Mouse (Mus musculus) lung, postnatal 0 days (tissue): ENCODE measurements around the gene Tanc1.

Experiments
- CTCF ChIP-seq: IDR thresholded peaks from 2 replicates; pipeline ENCODE4 v1.5.1; 2016; ENCODE audit warnings: antibody characterized with exemption, mild to moderate bottlenecking
- EP300 ChIP-seq: IDR thresholded peaks from 2 replicates; pipeline ENCODE4 v1.6.1; 2016; ENCODE audit warnings: antibody characterized with exemption, mild to moderate bottlenecking, control low read depth

GRCm38 (mm10) chr2:59645515-59645914 is 33.7 kb downstream of the Tanc1 start:
- TF ChIP-seq CTCF (no peak), EP300 (no peak)
